Mouse (Mus musculus): Measurements from ENCODE around the gene Klc2.

DNA sequence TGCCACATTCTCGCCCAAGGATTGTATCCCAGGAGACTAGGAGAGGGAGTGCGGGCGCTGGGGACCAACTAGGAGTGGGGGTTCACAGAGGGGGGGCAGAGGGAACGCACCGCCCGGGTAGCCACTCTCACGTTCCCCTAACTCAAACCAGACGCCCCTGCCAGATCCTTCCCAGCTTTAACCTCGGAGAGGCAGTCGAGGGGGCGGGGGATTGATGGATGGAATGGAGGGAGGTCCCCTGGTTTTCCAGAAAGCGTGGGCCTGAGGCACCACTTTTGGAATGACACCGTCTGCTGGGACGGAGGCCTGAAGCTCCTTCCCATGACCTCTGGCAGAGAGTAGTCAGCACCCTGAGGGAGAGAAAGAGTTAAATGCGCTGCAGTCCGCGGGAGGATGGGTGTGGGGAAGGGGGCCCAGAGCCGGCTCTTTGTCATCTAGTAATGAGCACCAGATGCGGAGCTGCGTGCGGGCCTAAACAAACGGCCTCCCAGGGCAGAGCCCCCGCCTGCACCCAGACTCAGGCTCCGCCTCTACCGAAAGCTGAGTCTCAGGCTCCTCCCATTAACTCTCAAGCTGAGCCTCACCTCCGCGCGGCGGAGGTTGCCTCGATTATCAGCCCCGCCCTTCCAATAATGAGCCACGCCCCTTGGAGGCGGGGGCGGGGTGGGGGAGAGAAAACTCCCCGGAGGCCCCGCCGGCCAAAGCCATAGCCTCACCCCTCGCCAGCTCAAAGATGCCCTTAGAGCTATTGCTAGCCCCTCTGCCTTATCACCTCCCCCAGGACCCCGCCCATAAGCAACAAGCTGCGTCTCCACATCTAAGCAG, 46.6 kb downstream of the Klc2 start:
- TF ChIP-seq TAL1 (IDR thresholded peaks at IDR 0.05; ENCODE audit: low read length) (no peak), GATA1 (IDR thresholded peaks at IDR 0.05; ENCODE audit: low read length) (no peak)
